Mouse (Mus musculus): Measurements from ENCODE around the gene Cd53. TPM values are rescaled to one million over a fixed set of nuclear protein-coding genes. Genes with fewer than 3 reads are reported as not detected.
A peak's percentile ranks its signal among the peaks of the same experiment; 100 is the strongest.

Cd53 gene
- polyA plus RNA-seq (2016; fragmentation: Nextera tagmentation; extraction: Ambion mirVana), result 3.5 and 3.8 TPM in 2 replicates

- Histone ChIP-seq H3K27ac (replicated peaks) (no peak within 1 kb of the TSS), H3K4me1 (no peaks in the 10 kb centered on the region), H3K4me3 (no peak within 1 kb of the TSS), H3K36me3 (no peaks in the 10 kb centered on the region), H3K27me3 (ENCODE audit: low read depth, poor library complexity, severe bottlenecking) (no peaks in the 10 kb centered on the region), H3K9me3 (replicated peaks) (0 out of 2 replicates have a peak, but pooled peaks cover 3% of the 10 kb centered on the region)
- 81% methylated on average over 2 of the region's 2 CpGs for WGBS
- no peak for DNase-seq (ENCODE audit: low spot score)
Observed at GRCm38 (mm10) chr3:106789930-106790329, at the start of gene Cd53. Gene Cd53 (minus strand): TSS chr3:106790149.

- no peak overlapping the region for H3K4me3 ChIP-seq
- no peak overlapping the region for H3K27ac ChIP-seq (replicated peaks)
- no peak for DNase-seq (ENCODE audit: low spot score)
- H3K36me3 ChIP-seq, result no peaks in the 10 kb centered on the region
- H3K9me3 ChIP-seq (replicated peaks), result peaks cover 20% of the 10 kb centered on the region; the same call in 1 of the 2 replicates
- no peaks in the 10 kb centered on the region for H3K4me1 ChIP-seq
- 72% methylated on average over 1 of the region's 1 CpGs for WGBS
- H3K27me3 ChIP-seq (ENCODE audit: low read depth, poor library complexity, severe bottlenecking), result no peaks in the 10 kb centered on the region
Observed at GRCm38 (mm10) chr3:106832107-106832506, 42.2 kb upstream of the Cd53 start.

- Histone ChIP-seq H3K36me3 (no peaks in the 10 kb centered on the region), H3K27ac (replicated peaks) (no peak within 1 kb of the TSS), H3K4me1 (no peaks in the 10 kb centered on the region), H3K27me3 (ENCODE audit: low read depth, poor library complexity, severe bottlenecking) (no peaks in the 10 kb centered on the region), H3K9me3 (replicated peaks) (0 out of 2 replicates have a peak, but pooled peaks cover 7% of the 10 kb centered on the region), H3K4me3 (no peak within 1 kb of the TSS)
- no peak for DNase-seq (ENCODE audit: low spot score)
- 90% methylated on average over 1 of the region's 1 CpGs for WGBS
Observed at GRCm38 (mm10) chr3:106826187-106826586, 36.2 kb upstream of the Cd53 start, which contains the start of gene Olfr266. Gene Olfr266 (minus strand): TSS chr3:106826287.

GRCm38 (mm10) chr3:106817676-106818075 is 27.7 kb upstream of the Cd53 start:
- H3K27ac ChIP-seq (replicated peaks), result no peak overlapping the region
- no peaks in the 10 kb centered on the region for H3K36me3 ChIP-seq
- WGBS, result 75% methylated on average over 2 of the region's 2 CpGs
- no peak overlapping the region for H3K4me3 ChIP-seq
- no peaks in the 10 kb centered on the region for H3K27me3 ChIP-seq (ENCODE audit: low read depth, poor library complexity, severe bottlenecking)
- H3K9me3 ChIP-seq (replicated peaks), result 0 out of 2 replicates have a peak, but pooled peaks cover 4% of the 10 kb centered on the region
- H3K4me1 ChIP-seq, result no peaks in the 10 kb centered on the region
- DNase-seq (ENCODE audit: low spot score), result no peak

- Histone ChIP-seq H3K27me3 (ENCODE audit: low read depth, poor library complexity, severe bottlenecking) (no peaks in the 10 kb centered on the region), H3K27ac (replicated peaks) (no peak overlapping the region), H3K9me3 (replicated peaks) (no peaks in the 10 kb centered on the region; the same call in 1 of the 2 replicates), H3K4me1 (no peaks in the 10 kb centered on the region), H3K36me3 (no peaks in the 10 kb centered on the region), H3K4me3 (no peak overlapping the region)
- DNase-seq (ENCODE audit: low spot score), result no peak
- WGBS, result 71% methylated on average over 2 of the region's 2 CpGs
Observed at GRCm38 (mm10) chr3:106808972-106809695, 19.2 kb upstream of the Cd53 start.

GRCm38 (mm10) chr3:106798079-106798478 is 8.1 kb upstream of the Cd53 start:
- Histone ChIP-seq H3K36me3 (no peaks in the 10 kb centered on the region), H3K27me3 (ENCODE audit: low read depth, poor library complexity, severe bottlenecking) (no peaks in the 10 kb centered on the region), H3K4me3 (no peak overlapping the region), H3K4me1 (no peaks in the 10 kb centered on the region), H3K27ac (replicated peaks) (no peak overlapping the region), H3K9me3 (replicated peaks) (peaks cover 3% of the 10 kb centered on the region; the same call in 1 of the 2 replicates)
- DNase-seq (ENCODE audit: low spot score), result no peak

GRCm38 (mm10) chr3:106788440-106788887 is 1.5 kb downstream of the Cd53 start:
- 0 out of 2 replicates have a peak, but pooled peaks cover 3% of the 10 kb centered on the region for H3K9me3 ChIP-seq (replicated peaks)
- H3K27ac ChIP-seq (replicated peaks), result no peak overlapping the region
- 58% methylated on average over 2 of the region's 2 CpGs for WGBS
- H3K36me3 ChIP-seq, result no peaks in the 10 kb centered on the region
- DNase-seq (ENCODE audit: low spot score), result no peak
- H3K4me3 ChIP-seq, result no peak overlapping the region
- H3K27me3 ChIP-seq (ENCODE audit: low read depth, poor library complexity, severe bottlenecking), result no peaks in the 10 kb centered on the region
- H3K4me1 ChIP-seq, result no peaks in the 10 kb centered on the region

GRCm38 (mm10) chr3:106787972-106788371 is 2.0 kb downstream of the Cd53 start:
- Histone ChIP-seq H3K36me3 (no peaks in the 10 kb centered on the region), H3K4me1 (no peaks in the 10 kb centered on the region), H3K9me3 (replicated peaks) (0 out of 2 replicates have a peak, but pooled peaks cover 3% of the 10 kb centered on the region), H3K4me3 (no peak overlapping the region), H3K27ac (replicated peaks) (no peak overlapping the region), H3K27me3 (ENCODE audit: low read depth, poor library complexity, severe bottlenecking) (no peaks in the 10 kb centered on the region)
- no peak for DNase-seq (ENCODE audit: low spot score)

GRCm38 (mm10) chr3:106785130-106785529 is 4.8 kb downstream of the Cd53 start:
- WGBS, result 81% methylated on average over 3 of the region's 3 CpGs
- H3K4me1 ChIP-seq, result no peaks in the 10 kb centered on the region
- H3K4me3 ChIP-seq, result no peak overlapping the region
- H3K36me3 ChIP-seq, result no peaks in the 10 kb centered on the region
- DNase-seq (ENCODE audit: low spot score), result no peak
- no peak overlapping the region for H3K27ac ChIP-seq (replicated peaks)
- H3K9me3 ChIP-seq (replicated peaks), result 0 out of 2 replicates have a peak, but pooled peaks cover 3% of the 10 kb centered on the region
- no peaks in the 10 kb centered on the region for H3K27me3 ChIP-seq (ENCODE audit: low read depth, poor library complexity, severe bottlenecking)

GRCm38 (mm10) chr3:106771834-106772233 is 18.1 kb downstream of the Cd53 start:
- no peaks in the 10 kb centered on the region for H3K27me3 ChIP-seq (ENCODE audit: low read depth, poor library complexity, severe bottlenecking)
- no peaks in the 10 kb centered on the region for H3K36me3 ChIP-seq
- H3K9me3 ChIP-seq (replicated peaks), result no peaks in the 10 kb centered on the region
- no peak overlapping the region for H3K4me3 ChIP-seq
- no peaks in the 10 kb centered on the region for H3K4me1 ChIP-seq
- DNase-seq (ENCODE audit: low spot score), result no peak
- no peak overlapping the region for H3K27ac ChIP-seq (replicated peaks)
- 97% methylated on average over 1 of the region's 1 CpGs for WGBS

GRCm38 (mm10) chr3:106755898-106756297 is 34.1 kb downstream of the Cd53 start:
- WGBS, result 70% methylated on average over 1 of the region's 1 CpGs
- H3K4me1 ChIP-seq, result no peaks in the 10 kb centered on the region
- no peak overlapping the region for H3K4me3 ChIP-seq
- no peak overlapping the region for H3K27ac ChIP-seq (replicated peaks)
- DNase-seq (ENCODE audit: low spot score), result no peak
- H3K36me3 ChIP-seq, result no peaks in the 10 kb centered on the region
- H3K9me3 ChIP-seq (replicated peaks), result no peaks in the 10 kb centered on the region
- no peaks in the 10 kb centered on the region for H3K27me3 ChIP-seq (ENCODE audit: low read depth, poor library complexity, severe bottlenecking)

- H3K4me3 ChIP-seq, result peak overlapping the region; percentile 73
- H3K27ac ChIP-seq (replicated peaks), result peak overlapping the region; percentile 86
- H3K9me3 ChIP-seq (replicated peaks), result peaks cover 11% of the 10 kb centered on the region; the same call in 1 of the 2 replicates
- WGBS, result 2% methylated on average over 33 of the region's 33 CpGs
- DNase-seq (ENCODE audit: low spot score), result peak; percentile 83
- H3K36me3 ChIP-seq, result peaks cover 4% of the 10 kb centered on the region
- peaks cover 4% of the 10 kb centered on the region; the same call in 1 of the 2 replicates for H3K4me1 ChIP-seq
- H3K27me3 ChIP-seq (ENCODE audit: low read depth, poor library complexity, severe bottlenecking), result no peaks in the 10 kb centered on the region
Observed at GRCm38 (mm10) chr3:106722028-106722945, 67.7 kb downstream of the Cd53 start.

Data from midbrain, embryonic 10.5 days (tissue).